Mouse (Mus musculus) small intestine, adult 2 months (tissue): Measurements from ENCODE around the gene Acp4.

Experiments
- CTCF ChIP-seq: fragments of 200-500 bp; IDR thresholded peaks from 2 replicates; pipeline ENCODE4 v1.5.1; 2012; ENCODE audit warnings: low read depth, mild to moderate bottlenecking, control low read depth, inconsistent platforms, low read length, moderate library complexity, mixed read lengths; ENCODE audit not compliant: insufficient replicate concordance, insufficient read length; ENCODE audit errors: extremely low read depth
- POLR2A ChIP-seq: fragments of 200-500 bp; IDR thresholded peaks from 2 replicates; pipeline ENCODE4 v1.6.1; 2012; ENCODE audit warnings: low read depth, mild to moderate bottlenecking, control low read depth, inconsistent platforms, low read length, moderate library complexity

- TF ChIP-seq CTCF (peak; percentile 99; the same call in 1 of the 2 replicates), POLR2A (no peak)
Observed at GRCm38 (mm10) chr7:44262791-44263643, 5.8 kb upstream of the Acp4 start.
